Mouse (Mus musculus) heart, postnatal 10 days (tissue): ENCODE results near the gene Tpm1. TPM values are rescaled to one million over a fixed set of nuclear protein-coding genes. Genes with fewer than 3 reads are reported as not detected.

Experiments used
- DNase-seq, 2 experiments: peaks; one replicate each; pipeline ENCODE4 v3.0.0; 2021
- intact Hi-C: fragments of 180-260 bp; cut with DNase I; formaldehyde crosslinking; loops from one replicate; pipeline ENCODE4 v1.15.1; 2025
- total RNA-seq, 2 experiments: library from RNA; stranded (reverse); gene quantifications; 2 replicates each; pipeline ENCODE4 v1.2.3; 2021

Gene Tpm1
- total RNA-seq, 2 experiments from 2014 or later, result 9,258 to 9,439 TPM

GRCm38 (mm10) chr9:67047606-67048482 is 1.4 kb downstream of the Tpm1 start:
- intact Hi-C loops, result loop anchor here (2.0 kb wide), 1 partner anchor 167 kb away; no protein-coding TSS in a partner anchor
- peak in 1 of 2 experiments; percentile 52 for DNase-seq

GRCm38 (mm10) chr9:67046881-67047605 is 2.2 kb downstream of the Tpm1 start:
- DNase-seq, result peak in 1 of 2 experiments; percentile 60
- intact Hi-C loops, result no loop called here

- intact Hi-C loops, result loop anchor here (2.0 kb wide), 2 partner anchors 111 to 229 kb away; no protein-coding TSS in a partner anchor
- DNase-seq, result peak in 1 of 2 experiments; percentile 46
These were observed 3.1 kb downstream of the Tpm1 start for GRCm38 (mm10) chr9:67045966-67046602.

- intact Hi-C loops, result loop anchor here (2.0 kb wide), 2 partner anchors 112 to 230 kb away; no protein-coding TSS in a partner anchor
- no peak for DNase-seq
These were observed 3.9 kb downstream of the Tpm1 start for GRCm38 (mm10) chr9:67045306-67045675.

- intact Hi-C loops, result loop anchor here (1.0 to 5.0 kb wide), 4 partner anchors 43 to 230 kb away; partner anchors contain the start of gene Rps27l
These were observed 4.5 kb downstream of the Tpm1 start for GRCm38 (mm10) chr9:67044551-67045305.

GRCm38 (mm10) chr9:67043231-67044199 is 5.7 kb downstream of the Tpm1 start:
- intact Hi-C loops, result loop anchor here (1.0 to 5.0 kb wide), 4 partner anchors 42 to 231 kb away; partner anchors contain the start of gene Rps27l
- DNase-seq, result peak; percentile 99

More at GRCm38 (mm10) chr9:67044551-67045305, 4.5 kb downstream of the Tpm1 start:
- DNase-seq, result peak; percentile 83 to 84

GRCm38 (mm10) chr9:67042813-67043207 is 6.4 kb downstream of the Tpm1 start:
- DNase-seq, result no peak
- intact Hi-C loops, result loop anchor here (5.0 kb wide), 1 partner anchor 96 kb away; the partner anchor contains the start of gene Rps27l

- DNase-seq, result peak in 1 of 2 experiments; percentile 39
- intact Hi-C loops, result loop anchor here (5.0 kb wide), 1 partner anchor 95 kb away; the partner anchor contains the start of gene Rps27l
These were observed 7.1 kb downstream of the Tpm1 start for GRCm38 (mm10) chr9:67041840-67042812.

- DNase-seq, result peak in 1 of 2 experiments; percentile 62
- intact Hi-C loops, result loop anchor here (5.0 kb wide), 1 partner anchor 94 kb away; the partner anchor contains the start of gene Rps27l
These were observed 8.0 kb downstream of the Tpm1 start for GRCm38 (mm10) chr9:67040963-67041839.

- intact Hi-C loops, result loop anchor here (5.0 kb wide), 1 partner anchor 93 kb away; the partner anchor contains the start of gene Rps27l
These were observed 9.3 kb downstream of the Tpm1 start for GRCm38 (mm10) chr9:67039867-67040266.

GRCm38 (mm10) chr9:67038686-67039085 is 10.5 kb downstream of the Tpm1 start:
- peak in 1 of 2 experiments; percentile 31 for DNase-seq
- intact Hi-C loops, result no loop called here

More at GRCm38 (mm10) chr9:67039867-67040266, 9.3 kb downstream of the Tpm1 start:
- no peak for DNase-seq

- intact Hi-C loops, result no loop called here
- peak in 1 of 2 experiments; percentile 20 for DNase-seq
These were observed 11.5 kb downstream of the Tpm1 start for GRCm38 (mm10) chr9:67037666-67038065.

- intact Hi-C loops, result no loop called here
- DNase-seq, result peak in 1 of 2 experiments; percentile 69
These were observed 12.6 kb downstream of the Tpm1 start for GRCm38 (mm10) chr9:67036527-67037118.

GRCm38 (mm10) chr9:67035957-67036451 is 13.2 kb downstream of the Tpm1 start:
- peak; percentile 82 to 84 for DNase-seq
- intact Hi-C loops, result no loop called here

GRCm38 (mm10) chr9:67034677-67035076 is 14.5 kb downstream of the Tpm1 start:
- intact Hi-C loops, result no loop called here
- DNase-seq, result peak in 1 of 2 experiments; percentile 55
